Mouse (Mus musculus): ENCODE measurements at regions not wholly inside any gene's neighbourhood (a gene's known extent, or its start where the extent isn't known, plus 50 kb on each side); places are given as distances from the start of the nearest gene placed in this dataset.

- WGBS = 62% methylated on average over 15 of the region's 15 CpGs
Measured at GRCm38 (mm10) chr10:44691590-44692327, 163.5 kb upstream of the Prdm1 start.

GRCm38 (mm10) chr10:44688555-44688954 is 160.3 kb upstream of the Prdm1 start:
- ATAC-seq (ENCODE audit: low FRiP score, low TSS enrichment) = no peak
- peaks cover 6% of the 10 kb centered on the region; the same call in 1 of the 2 replicates for H3K4me1 ChIP-seq (ENCODE audit: insufficient read depth, low read length)
- 94% methylated on average over 3 of the region's 3 CpGs for WGBS

More at GRCm38 (mm10) chr10:44691590-44692327, 163.5 kb upstream of the Prdm1 start:
- ATAC-seq (ENCODE audit: low FRiP score, low TSS enrichment) = no peak
- no peak overlapping the region for H3K4me2 ChIP-seq (replicated peaks; ENCODE audit: low read depth, low read length)
- no peak overlapping the region for H3K27ac ChIP-seq (ENCODE audit: low read length)
- no peaks in the 10 kb centered on the region for H3K36me3 ChIP-seq (ENCODE audit: insufficient read depth, low read length)
- 0 out of 2 replicates have a peak, but pooled peaks cover under 1% of the 10 kb centered on the region for H3K4me1 ChIP-seq (ENCODE audit: insufficient read depth, low read length)
- no peaks in the 10 kb centered on the region for H3K27me3 ChIP-seq (ENCODE audit: insufficient read depth, low read length)
- no peak overlapping the region for H3K4me3 ChIP-seq (ENCODE audit: low read length)
- H3K9ac ChIP-seq (replicated peaks; ENCODE audit: low read length) = no peak overlapping the region
- no peaks in the 10 kb centered on the region for H3K9me3 ChIP-seq (ENCODE audit: low read length)

GRCm38 (mm10) chr10:44686055-44686454 is 157.8 kb upstream of the Prdm1 start:
- Histone ChIP-seq H3K27ac (ENCODE audit: low read length) (no peak overlapping the region), H3K9ac (replicated peaks; ENCODE audit: low read length) (no peak overlapping the region)
- WGBS = 64% methylated on average over 4 of the region's 4 CpGs

More at GRCm38 (mm10) chr10:44688555-44688954, 160.3 kb upstream of the Prdm1 start:
- Histone ChIP-seq H3K9ac (replicated peaks; ENCODE audit: low read length) (no peak overlapping the region), H3K27ac (ENCODE audit: low read length) (no peak overlapping the region), H3K9me3 (ENCODE audit: low read length) (no peaks in the 10 kb centered on the region), H3K27me3 (ENCODE audit: insufficient read depth, low read length) (no peaks in the 10 kb centered on the region), H3K4me3 (ENCODE audit: low read length) (no peak overlapping the region), H3K36me3 (ENCODE audit: insufficient read depth, low read length) (no peaks in the 10 kb centered on the region), H3K4me2 (replicated peaks; ENCODE audit: low read depth, low read length) (no peak overlapping the region)

GRCm38 (mm10) chr10:44685215-44685614 is 156.9 kb upstream of the Prdm1 start:
- H3K4me1 ChIP-seq (ENCODE audit: insufficient read depth, low read length) = peaks cover 6% of the 10 kb centered on the region; the same call in 1 of the 2 replicates
- H3K9ac ChIP-seq (replicated peaks; ENCODE audit: low read length) = no peak overlapping the region
- no peak overlapping the region for H3K4me2 ChIP-seq (replicated peaks; ENCODE audit: low read depth, low read length)
- no peaks in the 10 kb centered on the region for H3K9me3 ChIP-seq (ENCODE audit: low read length)
- 56% methylated on average over 3 of the region's 3 CpGs for WGBS
- no peaks in the 10 kb centered on the region for H3K27me3 ChIP-seq (ENCODE audit: insufficient read depth, low read length)
- ATAC-seq (ENCODE audit: low FRiP score, low TSS enrichment) = no peak
- no peaks in the 10 kb centered on the region for H3K36me3 ChIP-seq (ENCODE audit: insufficient read depth, low read length)
- H3K4me3 ChIP-seq (ENCODE audit: low read length) = no peak overlapping the region
- no peak overlapping the region for H3K27ac ChIP-seq (ENCODE audit: low read length)

More at GRCm38 (mm10) chr10:44686055-44686454, 157.8 kb upstream of the Prdm1 start:
- Histone ChIP-seq H3K4me1 (ENCODE audit: insufficient read depth, low read length) (peaks cover 6% of the 10 kb centered on the region; the same call in 1 of the 2 replicates), H3K4me3 (ENCODE audit: low read length) (no peak overlapping the region), H3K4me2 (replicated peaks; ENCODE audit: low read depth, low read length) (no peak overlapping the region), H3K9me3 (ENCODE audit: low read length) (no peaks in the 10 kb centered on the region), H3K27me3 (ENCODE audit: insufficient read depth, low read length) (no peaks in the 10 kb centered on the region), H3K36me3 (ENCODE audit: insufficient read depth, low read length) (no peaks in the 10 kb centered on the region)
- no peak for ATAC-seq (ENCODE audit: low FRiP score, low TSS enrichment)

GRCm38 (mm10) chr10:44676506-44676905 is 148.2 kb upstream of the Prdm1 start:
- Histone ChIP-seq H3K9ac (replicated peaks; ENCODE audit: low read length) (no peak overlapping the region), H3K9me3 (ENCODE audit: low read length) (no peaks in the 10 kb centered on the region), H3K27ac (ENCODE audit: low read length) (no peak overlapping the region), H3K4me3 (ENCODE audit: low read length) (no peak overlapping the region), H3K27me3 (ENCODE audit: insufficient read depth, low read length) (no peaks in the 10 kb centered on the region), H3K36me3 (ENCODE audit: insufficient read depth, low read length) (no peaks in the 10 kb centered on the region), H3K4me1 (ENCODE audit: insufficient read depth, low read length) (no peaks in the 10 kb centered on the region), H3K4me2 (replicated peaks; ENCODE audit: low read depth, low read length) (no peak overlapping the region)
- WGBS = 75% methylated on average over 3 of the region's 3 CpGs
- ATAC-seq (ENCODE audit: low FRiP score, low TSS enrichment) = no peak

GRCm38 (mm10) chr10:44665509-44666144 is 137.3 kb upstream of the Prdm1 start:
- H3K36me3 ChIP-seq (ENCODE audit: insufficient read depth, low read length) = no peaks in the 10 kb centered on the region
- ATAC-seq (ENCODE audit: low FRiP score, low TSS enrichment) = no peak
- no peak overlapping the region for H3K9ac ChIP-seq (replicated peaks; ENCODE audit: low read length)
- 77% methylated on average over 4 of the region's 4 CpGs for WGBS
- H3K9me3 ChIP-seq (ENCODE audit: low read length) = no peaks in the 10 kb centered on the region
- no peaks in the 10 kb centered on the region for H3K27me3 ChIP-seq (ENCODE audit: insufficient read depth, low read length)
- no peaks in the 10 kb centered on the region for H3K4me1 ChIP-seq (ENCODE audit: insufficient read depth, low read length)
- no peak overlapping the region for H3K4me2 ChIP-seq (replicated peaks; ENCODE audit: low read depth, low read length)
- H3K4me3 ChIP-seq (ENCODE audit: low read length) = no peak overlapping the region
- no peak overlapping the region for H3K27ac ChIP-seq (ENCODE audit: low read length)

- Histone ChIP-seq H3K36me3 (ENCODE audit: insufficient read depth, low read length) (no peaks in the 10 kb centered on the region), H3K27ac (ENCODE audit: low read length) (no peak overlapping the region), H3K4me1 (ENCODE audit: insufficient read depth, low read length) (no peaks in the 10 kb centered on the region), H3K4me3 (ENCODE audit: low read length) (no peak overlapping the region), H3K9ac (replicated peaks; ENCODE audit: low read length) (no peak overlapping the region), H3K27me3 (ENCODE audit: insufficient read depth, low read length) (no peaks in the 10 kb centered on the region), H3K4me2 (replicated peaks; ENCODE audit: low read depth, low read length) (no peak overlapping the region), H3K9me3 (ENCODE audit: low read length) (no peaks in the 10 kb centered on the region)
- no peak for ATAC-seq (ENCODE audit: low FRiP score, low TSS enrichment)
- 77% methylated on average over 3 of the region's 3 CpGs for WGBS
Measured at GRCm38 (mm10) chr10:44659499-44659898, 131.2 kb upstream of the Prdm1 start.

- Histone ChIP-seq H3K4me2 (replicated peaks; ENCODE audit: low read depth, low read length) (no peak overlapping the region), H3K27ac (ENCODE audit: low read length) (no peak overlapping the region), H3K9ac (replicated peaks; ENCODE audit: low read length) (no peak overlapping the region), H3K27me3 (ENCODE audit: insufficient read depth, low read length) (no peaks in the 10 kb centered on the region), H3K9me3 (ENCODE audit: low read length) (no peaks in the 10 kb centered on the region), H3K4me3 (ENCODE audit: low read length) (no peak overlapping the region), H3K4me1 (ENCODE audit: insufficient read depth, low read length) (no peaks in the 10 kb centered on the region), H3K36me3 (ENCODE audit: insufficient read depth, low read length) (no peaks in the 10 kb centered on the region)
- ATAC-seq (ENCODE audit: low FRiP score, low TSS enrichment) = no peak
- WGBS = 70% methylated on average over 5 of the region's 5 CpGs
Measured at GRCm38 (mm10) chr10:44653761-44654160, 125.5 kb upstream of the Prdm1 start.

GRCm38 (mm10) chr10:44647021-44647420 is 118.7 kb upstream of the Prdm1 start:
- no peaks in the 10 kb centered on the region for H3K27me3 ChIP-seq (ENCODE audit: insufficient read depth, low read length)
- H3K36me3 ChIP-seq (ENCODE audit: insufficient read depth, low read length) = no peaks in the 10 kb centered on the region
- no peaks in the 10 kb centered on the region for H3K9me3 ChIP-seq (ENCODE audit: low read length)
- H3K4me1 ChIP-seq (ENCODE audit: insufficient read depth, low read length) = no peaks in the 10 kb centered on the region
- no peak overlapping the region for H3K9ac ChIP-seq (replicated peaks; ENCODE audit: low read length)
- no peak overlapping the region for H3K4me2 ChIP-seq (replicated peaks; ENCODE audit: low read depth, low read length)
- WGBS = 25% methylated on average over 5 of the region's 5 CpGs
- no peak overlapping the region for H3K27ac ChIP-seq (ENCODE audit: low read length)
- ATAC-seq (ENCODE audit: low FRiP score, low TSS enrichment) = no peak
- H3K4me3 ChIP-seq (ENCODE audit: low read length) = no peak overlapping the region

- H3K27me3 ChIP-seq (ENCODE audit: insufficient read depth, low read length) = no peaks in the 10 kb centered on the region
Measured at GRCm38 (mm10) chr10:44646615-44647014, 118.3 kb upstream of the Prdm1 start.

More at GRCm38 (mm10) chr10:44646615-44647014, 118.3 kb upstream of the Prdm1 start:
- no peaks in the 10 kb centered on the region for H3K36me3 ChIP-seq (ENCODE audit: insufficient read depth, low read length)
- H3K4me1 ChIP-seq (ENCODE audit: insufficient read depth, low read length) = no peaks in the 10 kb centered on the region
- no peak overlapping the region for H3K9ac ChIP-seq (replicated peaks; ENCODE audit: low read length)
- 77% methylated on average over 5 of the region's 5 CpGs for WGBS
- H3K4me2 ChIP-seq (replicated peaks; ENCODE audit: low read depth, low read length) = no peak overlapping the region
- H3K27ac ChIP-seq (ENCODE audit: low read length) = no peak overlapping the region
- no peaks in the 10 kb centered on the region for H3K9me3 ChIP-seq (ENCODE audit: low read length)
- no peak for ATAC-seq (ENCODE audit: low FRiP score, low TSS enrichment)
- no peak overlapping the region for H3K4me3 ChIP-seq (ENCODE audit: low read length)

Measured in kidney, embryonic 16.5 days (tissue).